Comparison of ENCODE assay signal across 8 mouse cellular contexts in the genomic region with DNA sequence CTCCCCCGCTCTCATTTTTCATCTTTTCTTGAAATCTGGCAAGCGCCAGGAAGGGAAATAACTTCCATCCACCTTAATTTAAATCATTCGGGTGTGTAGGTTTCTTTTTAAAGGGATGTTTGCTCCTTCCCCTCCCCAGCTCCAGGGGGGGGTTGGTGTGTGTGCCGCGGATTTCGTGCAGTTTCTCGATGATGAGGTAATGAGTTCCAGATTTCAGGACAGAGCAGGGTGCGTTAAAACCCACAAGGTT. TPM values are rescaled to one million over a fixed set of nuclear protein-coding genes. Genes with fewer than 3 reads are reported as not detected.
A peak's percentile ranks its signal among the peaks of the same experiment; 100 is the strongest.
DNase-seq lines count a peak whose midpoint lies in the region; ATAC-seq and TF ChIP-seq lines count a peak whose summit lies in the region.

No protein-coding gene starts in this region.

- H3K4me2 ChIP-seq in hindbrain, embryonic 15.5 days, result peak overlapping the region; percentile 90
- peak overlapping the region; percentile 74 for H3K4me2 ChIP-seq in midbrain, postnatal 0 days (ENCODE audit: low read depth, low read length, poor library complexity, severe bottlenecking)

- H3K9ac ChIP-seq in hindbrain, embryonic 15.5 days, result peak overlapping the region; percentile 78
- H3K9ac ChIP-seq in midbrain, postnatal 0 days (replicated peaks; ENCODE audit: low read length, poor library complexity, severe bottlenecking), result peak overlapping the region; percentile 75

- H3K36me3 ChIP-seq in hindbrain, embryonic 15.5 days, result no peaks in the 10 kb centered on the region; the same call in 1 of the 2 replicates
- no peaks in the 10 kb centered on the region for H3K36me3 ChIP-seq in midbrain, postnatal 0 days (ENCODE audit: insufficient read depth, low read length)

- peaks cover 6% of the 10 kb centered on the region; the same call in 1 of the 2 replicates for H3K27me3 ChIP-seq in hindbrain, embryonic 15.5 days
- peaks cover 19% of the 10 kb centered on the region for H3K27me3 ChIP-seq in midbrain, postnatal 0 days (ENCODE audit: insufficient read depth, low read length)

- intact Hi-C loops in left cerebral cortex, postnatal 25 days (cut with DNase I), result loop anchor here (2.0 to 5.0 kb wide), 4 partner anchors 18 to 373 kb away; no protein-coding TSS in a partner anchor

- H3K27ac ChIP-seq in hindbrain, embryonic 15.5 days (replicated peaks), result peak overlapping the region; percentile 87
- peak overlapping the region; percentile 77 for H3K27ac ChIP-seq in midbrain, postnatal 0 days (ENCODE audit: low read depth, low read length)

- ATAC-seq in hindbrain, embryonic 15.5 days (ENCODE audit: low FRiP score, low read depth), result no peak
- no peak for ATAC-seq in midbrain, postnatal 0 days (ENCODE audit: low FRiP score)

- 0% methylated on average over 8 of the region's 8 CpGs for WGBS in hindbrain, embryonic 15.5 days
- WGBS in midbrain, postnatal 0 days, result 0% methylated on average over 8 of the region's 8 CpGs

- H3K9me3 ChIP-seq in hindbrain, embryonic 15.5 days, result no peaks in the 10 kb centered on the region
- H3K9me3 ChIP-seq in midbrain, postnatal 0 days (ENCODE audit: low read length), result no peaks in the 10 kb centered on the region

- peaks cover 33% of the 10 kb centered on the region for H3K4me1 ChIP-seq in hindbrain, embryonic 15.5 days (replicated peaks)
- H3K4me1 ChIP-seq in midbrain, postnatal 0 days (ENCODE audit: insufficient read depth, low read length), result peaks cover 9% of the 10 kb centered on the region; the same call in 1 of the 2 replicates

- DNase-seq in left cerebral cortex, postnatal 25 days (ENCODE audit: low spot score in 2 of 2), result peak; percentile 58 to 85
- no peak for DNase-seq in left cerebral cortex, adult 8-10 months (ENCODE audit: low spot score in 2 of 2)
- peak; percentile 75 for DNase-seq in embryo, embryonic 10 days (ENCODE audit: low spot score)
- DNase-seq in midbrain, postnatal 0 days (ENCODE audit: low spot score), result no peak
- DNase-seq in cerebellum, adult 9-11 months, result no peak
- DNase-seq in ovary, postnatal 14 days (ENCODE audit: low spot score), result no peak
- no peak for DNase-seq in cerebellum, adult 11 months

- peak overlapping the region; percentile 65 for H3K4me3 ChIP-seq in hindbrain, embryonic 15.5 days
- H3K4me3 ChIP-seq in midbrain, postnatal 0 days (ENCODE audit: low read depth, low read length), result peak overlapping the region; percentile 53

- TF ChIP-seq CTCF in midbrain, postnatal 0 days (IDR thresholded peaks at IDR 0.05), result no peak

RNA-seq across cellular contexts. Expression of a gene that starts 2.0 kb away (rescaled TPM):
- 10 to 100 TPM; 35.3 to 42.8 TPM for total RNA-seq in left cerebral cortex, postnatal 25 days (2021)
- total RNA-seq in left cerebral cortex, adult 8-10 months (2022), result 10 to 100 TPM; 26.7 to 46.5 (median 33.3) TPM
- polyA plus RNA-seq in hindbrain, embryonic 15.5 days (2015; fragmentation: Nextera tagmentation; extraction: Ambion mirVana), result 46.1 and 55.4 TPM in 2 replicates
- total RNA-seq in midbrain, postnatal 0 days (2014; rRNA removed), result 32.7 and 47.4 TPM in 2 replicates
- polyA plus RNA-seq in midbrain, postnatal 0 days (2015; fragmentation: Nextera tagmentation; extraction: Ambion mirVana), result 46.3 and 48.5 TPM in 2 replicates

Comparison
In these comparisons a context has a peak if more than half of its experiments do, and no peak if none do; other contexts are left out.
1. DNase-seq: peak in left cerebral cortex, postnatal 25 days (2 of 2) and embryo, embryonic 10 days (single experiment); none in left cerebral cortex, adult 8-10 months (0 of 2), midbrain, postnatal 0 days (single experiment), cerebellum, adult 9-11 months (single experiment), ovary, postnatal 14 days (single experiment) and cerebellum, adult 11 months (single experiment).